Mouse (Mus musculus) lung, postnatal 0 days (tissue): ENCODE results near the gene Lasp1.

Experiments
- CTCF ChIP-seq: IDR thresholded peaks from 2 replicates; pipeline ENCODE4 v1.5.1; 2016; ENCODE audit warnings: antibody characterized with exemption, mild to moderate bottlenecking
- EP300 ChIP-seq: IDR thresholded peaks from 2 replicates; pipeline ENCODE4 v1.6.1; 2016; ENCODE audit warnings: antibody characterized with exemption, mild to moderate bottlenecking, control low read depth

- TF ChIP-seq EP300 (no peak), CTCF (no peak)
Measured at GRCm38 (mm10) chr11:97804841-97805661, 6.3 kb downstream of the Lasp1 start.
